Mouse (Mus musculus) lung, adult 2 months (tissue): ENCODE results near the gene Il12rb2.

Experiments used
- CTCF ChIP-seq: fragments of 200-500 bp; IDR thresholded peaks from 2 replicates; pipeline ENCODE4 v1.5.1; 2011; ENCODE audit warnings: mild to moderate bottlenecking, low read length, control low read depth; ENCODE audit not compliant: insufficient read depth
- POLR2A ChIP-seq: fragments of 200-500 bp; IDR thresholded peaks from 2 replicates; pipeline ENCODE4 v1.6.1; 2011; ENCODE audit warnings: low read depth, mild to moderate bottlenecking, control low read depth, low read length, borderline replicate concordance; ENCODE audit errors: extremely low read depth

DNA sequence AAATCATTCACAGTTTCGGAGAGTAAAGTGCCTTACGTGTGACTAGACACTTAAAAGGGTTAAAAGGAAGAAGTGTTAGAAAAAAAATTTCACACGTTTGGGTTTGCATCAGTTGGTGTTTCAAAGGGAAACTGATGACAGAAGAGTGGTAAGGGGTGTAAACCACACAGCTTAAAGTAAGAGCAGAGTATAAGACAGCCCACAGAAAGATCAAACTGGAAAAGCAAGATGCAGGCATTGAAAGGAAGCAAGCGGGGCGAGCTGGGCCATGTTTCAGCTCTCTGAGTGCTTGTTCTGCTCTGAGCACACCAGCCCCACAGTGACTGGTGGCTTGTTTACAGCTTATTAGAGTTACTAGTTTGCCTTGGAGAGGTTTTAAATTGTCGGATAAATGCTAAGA, 27.9 kb downstream of the Il12rb2 start:
- no peak for TF ChIP-seq CTCF
- no peak for TF ChIP-seq POLR2A
